Mouse (Mus musculus): ENCODE measurements around the gene Zbtb48. TPM values are rescaled to one million over a fixed set of nuclear protein-coding genes. Genes with fewer than 3 reads are reported as not detected.

Zbtb48 gene
- 6.7 and 7.6 TPM in 2 replicates for polyA plus RNA-seq (2015; fragmentation: Nextera tagmentation; extraction: Ambion mirVana)

DNA sequence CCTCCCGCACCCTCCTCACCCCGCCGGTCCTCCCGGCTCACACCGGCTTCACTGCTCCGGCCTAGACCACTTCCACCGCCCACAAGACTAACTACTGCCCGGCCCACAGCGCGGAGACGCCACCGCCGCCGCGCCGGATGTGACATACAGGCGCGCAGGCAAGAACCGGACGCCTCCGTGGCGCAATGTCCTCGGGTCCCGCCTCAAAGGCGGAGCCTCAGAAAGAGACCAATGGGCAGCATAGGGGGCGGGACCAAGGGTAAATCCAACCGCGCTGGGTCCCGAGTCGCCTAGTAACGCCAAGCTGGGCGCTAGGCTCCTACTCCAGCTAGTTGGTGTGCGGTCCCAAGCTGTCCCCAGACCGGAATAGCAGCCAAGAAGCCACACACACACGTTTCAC lies at the start of gene Zbtb48:
TSS of gene Zbtb48 (minus strand) at position 148 of the 400 bp plus-strand sequence.
- Histone ChIP-seq H3K9me3 (ENCODE audit: control insufficient read depth) (no peaks in the 10 kb centered on the region), H3K36me3 (ENCODE audit: control insufficient read depth, insufficient read depth) (peaks cover 14% of the 10 kb centered on the region), H3K4me2 (replicated peaks; ENCODE audit: low read depth) (peak within 1 kb of the TSS; percentile 97), H3K9ac (ENCODE audit: low read depth, low read length) (peak within 1 kb of the TSS; percentile 41), H3K4me1 (replicated peaks; ENCODE audit: control insufficient read depth, insufficient read depth, low read length) (peaks cover 5% of the 10 kb centered on the region), H3K27ac (ENCODE audit: low read depth, low read length) (peak within 1 kb of the TSS; percentile 75), H3K27me3 (replicated peaks; ENCODE audit: control insufficient read depth, insufficient read depth, low read length) (no peaks in the 10 kb centered on the region), H3K4me3 (ENCODE audit: low read depth, low read length) (peak within 1 kb of the TSS; percentile 65)
- peak; percentile 97 for ATAC-seq
- WGBS: under 1% methylated on average over 33 of the region's 35 CpGs
- peak; percentile 8 for TF ChIP-seq CTCF (IDR thresholded peaks at IDR 0.05; ENCODE audit: low read depth)

DNA sequence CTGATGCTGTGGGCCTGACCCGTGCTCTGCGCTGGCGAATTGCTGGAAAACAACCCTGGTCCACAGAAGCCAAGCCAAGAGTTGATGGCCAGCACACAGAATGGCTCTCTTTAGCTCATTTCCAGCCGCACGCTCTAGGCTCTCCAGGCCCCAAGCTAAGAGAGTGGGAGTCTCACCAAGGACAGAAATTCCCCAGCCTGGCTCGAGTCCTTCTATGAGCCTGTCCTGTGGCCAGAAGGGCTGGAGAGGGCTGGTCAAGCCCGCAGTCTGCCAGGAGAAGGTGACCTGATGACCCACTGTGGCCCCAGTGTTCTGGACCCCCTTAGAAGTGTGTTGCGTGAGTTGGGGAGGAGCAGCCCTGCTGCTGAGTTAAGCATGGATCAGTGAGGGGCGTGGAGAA lies 49.7 kb upstream of the Zbtb48 start:
- no peaks in the 10 kb centered on the region for H3K27me3 ChIP-seq (replicated peaks; ENCODE audit: control insufficient read depth, insufficient read depth, low read length)
- H3K9ac ChIP-seq (ENCODE audit: low read depth, low read length): no peak overlapping the region
- no peaks in the 10 kb centered on the region for H3K9me3 ChIP-seq (ENCODE audit: control insufficient read depth)
- no peak for TF ChIP-seq CTCF (IDR thresholded peaks at IDR 0.05; ENCODE audit: low read depth)
- no peaks in the 10 kb centered on the region for H3K4me1 ChIP-seq (replicated peaks; ENCODE audit: control insufficient read depth, insufficient read depth, low read length)
- WGBS: 91% methylated on average over 9 of the region's 9 CpGs
- no peak overlapping the region for H3K27ac ChIP-seq (ENCODE audit: low read depth, low read length)
- no peaks in the 10 kb centered on the region for H3K36me3 ChIP-seq (ENCODE audit: control insufficient read depth, insufficient read depth)
- no peak overlapping the region for H3K4me3 ChIP-seq (ENCODE audit: low read depth, low read length)
- no peak for ATAC-seq
- no peak overlapping the region for H3K4me2 ChIP-seq (replicated peaks; ENCODE audit: low read depth)

- no peaks in the 10 kb centered on the region for H3K9me3 ChIP-seq (ENCODE audit: control insufficient read depth)
- H3K9ac ChIP-seq (ENCODE audit: low read depth, low read length): no peak overlapping the region
- 84% methylated on average over 9 of the region's 9 CpGs for WGBS
- H3K4me3 ChIP-seq (ENCODE audit: low read depth, low read length): no peak overlapping the region
- H3K27me3 ChIP-seq (replicated peaks; ENCODE audit: control insufficient read depth, insufficient read depth, low read length): no peaks in the 10 kb centered on the region
- H3K36me3 ChIP-seq (ENCODE audit: control insufficient read depth, insufficient read depth): no peaks in the 10 kb centered on the region
- no peak overlapping the region for H3K4me2 ChIP-seq (replicated peaks; ENCODE audit: low read depth)
- H3K4me1 ChIP-seq (replicated peaks; ENCODE audit: control insufficient read depth, insufficient read depth, low read length): no peaks in the 10 kb centered on the region
- ATAC-seq: no peak
- TF ChIP-seq CTCF (IDR thresholded peaks at IDR 0.05; ENCODE audit: low read depth): no peak; the same call in 1 of the 2 replicates
- no peak overlapping the region for H3K27ac ChIP-seq (ENCODE audit: low read depth, low read length)
These were observed 47.1 kb upstream of the Zbtb48 start for GRCm38 (mm10) chr4:152074548-152074947.

DNA sequence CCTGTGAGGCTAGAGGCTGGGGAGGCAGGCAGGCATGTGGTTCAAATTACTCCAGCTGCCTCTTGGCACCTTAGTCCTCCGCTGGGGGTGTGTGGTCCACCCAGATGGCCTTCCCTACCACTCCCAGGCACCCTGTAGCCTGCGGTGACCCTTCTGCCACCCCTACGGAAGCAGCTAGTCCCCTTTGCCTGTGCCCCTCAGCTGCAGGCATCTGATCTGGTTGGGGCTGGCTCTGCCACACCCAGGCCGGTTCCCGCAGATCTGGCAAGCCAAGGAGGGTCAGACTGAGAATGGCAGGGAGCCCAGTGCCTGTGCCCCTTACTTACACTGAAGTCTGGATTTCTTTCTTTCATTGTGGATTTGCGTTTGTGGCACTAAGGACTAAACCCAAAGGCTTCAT lies 46.2 kb upstream of the Zbtb48 start:
- no peak overlapping the region for H3K27ac ChIP-seq (ENCODE audit: low read depth, low read length)
- no peaks in the 10 kb centered on the region for H3K27me3 ChIP-seq (replicated peaks; ENCODE audit: control insufficient read depth, insufficient read depth, low read length)
- H3K9ac ChIP-seq (ENCODE audit: low read depth, low read length): no peak overlapping the region
- H3K36me3 ChIP-seq (ENCODE audit: control insufficient read depth, insufficient read depth): no peaks in the 10 kb centered on the region
- ATAC-seq: no peak
- no peak overlapping the region for H3K4me2 ChIP-seq (replicated peaks; ENCODE audit: low read depth)
- no peaks in the 10 kb centered on the region for H3K9me3 ChIP-seq (ENCODE audit: control insufficient read depth)
- WGBS: 80% methylated on average over 6 of the region's 6 CpGs
- H3K4me1 ChIP-seq (replicated peaks; ENCODE audit: control insufficient read depth, insufficient read depth, low read length): no peaks in the 10 kb centered on the region
- no peak overlapping the region for H3K4me3 ChIP-seq (ENCODE audit: low read depth, low read length)
- no peak for TF ChIP-seq CTCF (IDR thresholded peaks at IDR 0.05; ENCODE audit: low read depth)

GRCm38 (mm10) chr4:152072655-152073054 lies 45.2 kb upstream of the Zbtb48 start:
- ATAC-seq: no peak
- no peak overlapping the region for H3K4me2 ChIP-seq (replicated peaks; ENCODE audit: low read depth)
- no peaks in the 10 kb centered on the region for H3K36me3 ChIP-seq (ENCODE audit: control insufficient read depth, insufficient read depth)
- WGBS: 72% methylated on average over 10 of the region's 10 CpGs
- H3K4me1 ChIP-seq (replicated peaks; ENCODE audit: control insufficient read depth, insufficient read depth, low read length): no peaks in the 10 kb centered on the region
- H3K27ac ChIP-seq (ENCODE audit: low read depth, low read length): no peak overlapping the region
- no peak overlapping the region for H3K9ac ChIP-seq (ENCODE audit: low read depth, low read length)
- H3K27me3 ChIP-seq (replicated peaks; ENCODE audit: control insufficient read depth, insufficient read depth, low read length): no peaks in the 10 kb centered on the region
- no peaks in the 10 kb centered on the region for H3K9me3 ChIP-seq (ENCODE audit: control insufficient read depth)
- TF ChIP-seq CTCF (IDR thresholded peaks at IDR 0.05; ENCODE audit: low read depth): no peak
- H3K4me3 ChIP-seq (ENCODE audit: low read depth, low read length): no peak overlapping the region

DNA sequence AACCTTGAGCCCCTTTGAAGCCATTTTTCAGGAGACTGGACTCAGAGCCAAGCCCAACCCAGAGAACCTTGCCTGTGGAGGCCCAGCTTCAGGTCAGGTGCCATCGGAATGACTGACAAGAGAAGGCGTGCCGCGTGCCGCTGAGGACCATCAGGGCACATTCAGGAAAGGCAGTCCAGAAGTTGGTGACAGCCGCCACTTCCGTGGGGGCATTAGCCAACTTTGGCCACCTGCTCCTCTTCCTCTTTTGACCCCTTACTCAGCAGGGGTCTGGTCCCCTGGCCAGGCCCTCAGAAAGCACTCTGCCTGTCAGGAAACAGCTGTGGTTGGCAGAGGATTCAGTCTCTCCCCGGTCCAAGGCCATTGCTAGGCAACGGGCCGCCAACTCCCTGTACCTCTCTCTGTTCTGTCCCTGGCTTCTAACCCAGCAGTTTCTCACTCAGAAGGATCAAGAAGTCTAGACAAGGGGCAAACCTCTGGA lies 44.7 kb upstream of the Zbtb48 start, which contains the start of gene Plekhg5:
TSS of gene Plekhg5 (plus strand) at position 378 of the 481 bp plus-strand sequence.
- Histone ChIP-seq H3K36me3 (ENCODE audit: control insufficient read depth, insufficient read depth) (no peaks in the 10 kb centered on the region), H3K27ac (ENCODE audit: low read depth, low read length) (no peak within 1 kb of the TSS), H3K9ac (ENCODE audit: low read depth, low read length) (no peak within 1 kb of the TSS), H3K4me2 (replicated peaks; ENCODE audit: low read depth) (no peak within 1 kb of the TSS), H3K27me3 (replicated peaks; ENCODE audit: control insufficient read depth, insufficient read depth, low read length) (no peaks in the 10 kb centered on the region), H3K4me1 (replicated peaks; ENCODE audit: control insufficient read depth, insufficient read depth, low read length) (no peaks in the 10 kb centered on the region), H3K9me3 (ENCODE audit: control insufficient read depth) (no peaks in the 10 kb centered on the region), H3K4me3 (ENCODE audit: low read depth, low read length) (no peak within 1 kb of the TSS)
- ATAC-seq: no peak
- 49% methylated on average over 10 of the region's 10 CpGs for WGBS
- no peak for TF ChIP-seq CTCF (IDR thresholded peaks at IDR 0.05; ENCODE audit: low read depth)

All from intestine, postnatal 0 days (tissue).